Mouse (Mus musculus) hindbrain, embryonic 10.5 days (tissue): ENCODE results near the gene Gm49405. TPM values are rescaled to one million over a fixed set of nuclear protein-coding genes. Genes with fewer than 3 reads are reported as not detected.

Source experiments
- DNase-seq: peaks from one replicate; pipeline ENCODE4 v3.0.0-alpha.2; 2017; ENCODE audit warnings: low spot score
- H3K27ac ChIP-seq: fragments of 300-500 bp; sonication (generic); 2 replicates; pipeline ENCODE4 v1.5.1; 2016; ENCODE audit warnings: mild to moderate bottlenecking, moderate library complexity
- H3K27me3 ChIP-seq: fragments of 300-500 bp; sonication (generic); 2 replicates; pipeline ENCODE4 v1.6.1; 2016; ENCODE audit warnings: mild to moderate bottlenecking; ENCODE audit not compliant: poor library complexity, insufficient read depth, severe bottlenecking
- H3K36me3 ChIP-seq: fragments of 300-500 bp; sonication (generic); 2 replicates; pipeline ENCODE4 v1.6.1; 2016; ENCODE audit warnings: mild to moderate bottlenecking, moderate library complexity
- H3K4me1 ChIP-seq: fragments of 300-500 bp; sonication (generic); replicated peaks from 2 replicates; pipeline ENCODE4 v1.6.1; 2016; ENCODE audit warnings: mild to moderate bottlenecking
- H3K4me3 ChIP-seq: fragments of 300-500 bp; sonication (generic); 2 replicates; pipeline ENCODE4 v1.5.1; 2016; ENCODE audit warnings: mild to moderate bottlenecking, moderate library complexity
- H3K9me3 ChIP-seq: fragments of 300-500 bp; sonication (generic); 2 replicates; pipeline ENCODE4 v1.6.1; 2016; ENCODE audit warnings: mild to moderate bottlenecking, moderate library complexity
- WGBS: fragments of 180-500 bp; shearing (Covaris S2); methylation state at CpG from one replicate; pipeline ENCODE4 v1.1.7; 2016; 5-methylcytosine and 5-hydroxymethylcytosine counted together
- polyA plus RNA-seq: library from polyadenylated mRNA; unstranded; fragments of >200 nt; fragmentation: Nextera tagmentation; extraction: Ambion mirVana; gene quantifications from 2 replicates; pipeline ENCODE4 v1.2.1, GENCODE M21; 2016

Gene Gm49405
- polyA plus RNA-seq, 1 experiment from 2014 or later: 3.1 TPM

DNA sequence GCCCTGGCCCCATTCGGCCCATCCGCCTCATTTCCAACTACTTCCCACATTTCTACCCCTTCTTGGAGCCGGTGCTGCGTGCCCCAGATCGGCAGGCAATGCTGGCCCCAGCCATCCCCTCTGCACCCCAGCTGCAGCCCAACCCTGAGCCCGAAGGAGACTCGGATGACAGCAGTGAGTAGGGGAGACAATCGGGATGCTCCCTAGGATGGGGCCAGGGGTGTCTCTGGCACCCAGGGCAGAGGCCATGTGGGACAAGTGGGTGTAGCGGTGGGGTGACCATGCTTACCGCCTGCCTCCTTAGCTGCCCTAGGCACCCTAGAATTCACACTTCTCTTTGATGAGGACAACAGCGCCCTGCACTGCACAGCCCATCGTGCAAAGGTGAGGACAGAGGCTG lies 3.2 kb downstream of the Gm49405 start:
- Histone ChIP-seq H3K9me3 (no peaks in the 10 kb centered on the region), H3K4me1 (peaks cover 29% of the 10 kb centered on the region), H3K4me3 (no peak overlapping the region), H3K27me3 (peaks cover 6% of the 10 kb centered on the region; the same call in 1 of the 2 replicates), H3K27ac (0 out of 2 replicates have a peak overlapping the region, but pooled peaks have one; percentile 31), H3K36me3 (peaks cover 40% of the 10 kb centered on the region)
- DNase-seq: no peak
- 78% methylated on average over 12 of the region's 12 CpGs for WGBS

DNA sequence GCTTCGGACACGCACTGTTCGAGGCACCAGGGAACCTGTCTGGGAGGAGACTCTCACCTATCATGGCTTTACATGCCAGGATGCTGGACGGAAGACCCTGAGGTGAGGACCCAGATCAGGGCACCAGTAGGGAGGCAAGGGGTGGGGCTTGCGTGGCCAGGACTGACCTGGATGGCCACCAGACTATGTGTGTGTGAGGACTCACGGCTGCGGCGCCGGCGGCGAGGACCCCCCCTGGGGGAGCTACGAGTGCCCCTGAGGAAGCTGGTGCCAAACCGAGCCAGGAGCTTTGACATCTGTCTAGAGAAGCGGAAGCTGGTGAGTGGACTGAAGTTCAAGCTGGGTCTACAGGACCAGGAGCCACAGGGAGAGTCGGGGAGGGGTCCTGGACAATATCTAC lies 3.9 kb downstream of the Gm49405 start:
- Histone ChIP-seq H3K4me1 (peaks cover 25% of the 10 kb centered on the region), H3K27me3 (0 out of 2 replicates have a peak, but pooled peaks cover 1% of the 10 kb centered on the region), H3K4me3 (no peak overlapping the region), H3K36me3 (peaks cover 47% of the 10 kb centered on the region), H3K9me3 (no peaks in the 10 kb centered on the region), H3K27ac (no peak overlapping the region)
- WGBS: 86% methylated on average over 15 of the region's 15 CpGs
- no peak for DNase-seq

GRCm38 (mm10) chr19:4005091-4005490 lies 4.7 kb downstream of the Gm49405 start:
- H3K36me3 ChIP-seq: peaks cover 55% of the 10 kb centered on the region
- 93% methylated on average over 9 of the region's 9 CpGs for WGBS

DNA sequence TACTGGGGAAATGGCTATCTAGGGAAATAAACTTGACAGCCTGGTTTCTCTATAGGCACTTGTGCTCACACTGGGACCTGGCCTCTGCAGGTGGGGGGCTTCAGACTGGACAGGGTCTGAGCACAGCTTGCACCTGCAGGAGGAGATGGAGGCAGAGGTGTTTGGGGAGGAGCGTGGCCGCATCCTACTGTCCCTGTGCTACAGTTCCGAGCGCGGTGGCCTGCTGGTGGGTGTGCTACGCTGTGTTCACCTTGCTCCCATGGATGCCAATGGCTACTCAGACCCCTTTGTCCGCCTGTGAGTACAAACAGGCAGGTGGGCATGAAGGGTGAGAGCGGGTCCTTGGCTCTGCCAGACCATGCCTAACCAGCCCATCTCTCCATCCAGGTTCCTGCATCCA lies 5.5 kb downstream of the Gm49405 start:
- peaks cover 63% of the 10 kb centered on the region for H3K36me3 ChIP-seq
- no peaks in the 10 kb centered on the region for H3K9me3 ChIP-seq
- WGBS: 94% methylated on average over 8 of the region's 8 CpGs
- H3K4me3 ChIP-seq: no peak overlapping the region
- DNase-seq: no peak
- peaks cover 12% of the 10 kb centered on the region for H3K4me1 ChIP-seq
- no peak overlapping the region for H3K27ac ChIP-seq
- no peaks in the 10 kb centered on the region for H3K27me3 ChIP-seq

More at GRCm38 (mm10) chr19:4005091-4005490, 4.7 kb downstream of the Gm49405 start:
- Histone ChIP-seq H3K4me1 (peaks cover 18% of the 10 kb centered on the region), H3K27me3 (no peaks in the 10 kb centered on the region), H3K9me3 (no peaks in the 10 kb centered on the region), H3K27ac (no peak overlapping the region), H3K4me3 (no peak overlapping the region)
- DNase-seq: no peak

DNA sequence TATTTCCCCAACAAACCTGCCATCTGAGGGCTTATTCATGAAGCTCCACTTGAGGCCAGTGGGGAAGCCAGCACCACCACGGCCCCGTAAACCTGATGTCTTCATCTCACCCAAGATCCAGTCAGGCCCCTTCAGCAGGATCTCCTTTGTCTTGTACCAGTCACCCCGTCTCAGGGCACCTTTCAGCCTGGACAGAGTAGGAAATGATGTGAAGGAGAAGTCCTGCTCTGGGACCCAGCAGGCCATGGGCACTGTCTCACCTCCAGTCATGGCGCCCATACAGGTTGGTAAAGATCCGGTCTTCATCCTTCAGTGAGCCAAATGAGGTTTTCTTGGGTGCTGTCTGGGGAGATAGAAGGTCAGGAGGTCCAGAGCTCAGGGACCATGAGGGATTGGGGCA lies 10.7 kb downstream of the Gm49405 start:
- no peak for DNase-seq
- peaks cover 51% of the 10 kb centered on the region for H3K36me3 ChIP-seq
- H3K27me3 ChIP-seq: no peaks in the 10 kb centered on the region
- H3K4me1 ChIP-seq: peaks cover 25% of the 10 kb centered on the region
- 91% methylated on average over 5 of the region's 5 CpGs for WGBS
- no peaks in the 10 kb centered on the region for H3K9me3 ChIP-seq
- peak overlapping the region; percentile 94; the same call in 1 of the 2 replicates for H3K4me3 ChIP-seq
- no peak overlapping the region for H3K27ac ChIP-seq

- peak within 1 kb of the TSS; percentile 94 for H3K4me3 ChIP-seq
- DNase-seq: peak; percentile 98
- peak within 1 kb of the TSS; percentile 87 for H3K27ac ChIP-seq
- under 1% methylated on average over 45 of the region's 45 CpGs for WGBS
- H3K4me1 ChIP-seq: peaks cover 25% of the 10 kb centered on the region
- H3K36me3 ChIP-seq: peaks cover 37% of the 10 kb centered on the region
- H3K27me3 ChIP-seq: no peaks in the 10 kb centered on the region
- H3K9me3 ChIP-seq: no peaks in the 10 kb centered on the region
These were observed 12.1 kb downstream of the Gm49405 start, which contains the start of gene Ndufv1 for GRCm38 (mm10) chr19:4012432-4013022. Gene Ndufv1, minus strand, starts transcription at chr19:4012806.

DNA sequence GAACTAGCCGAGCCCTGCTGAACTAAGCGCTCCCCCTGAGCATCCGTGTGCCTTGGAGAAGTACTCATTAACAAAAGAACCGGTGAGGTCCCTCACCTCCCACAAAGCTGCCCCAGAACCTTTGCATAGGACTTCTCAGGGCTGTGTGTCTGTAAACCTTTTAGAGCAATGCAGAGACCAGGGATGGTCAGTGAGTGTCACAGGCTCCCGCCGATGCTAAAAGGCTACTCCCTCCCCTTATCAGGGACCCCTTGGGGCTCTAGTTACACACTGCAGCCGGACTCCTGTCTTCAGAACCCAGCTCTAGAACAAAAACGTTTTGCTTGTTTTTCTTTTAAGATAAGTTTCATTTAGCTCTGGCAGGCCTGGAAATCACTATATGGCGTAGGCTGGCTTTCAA lies 12.6 kb downstream of the Gm49405 start:
- Histone ChIP-seq H3K9me3 (no peaks in the 10 kb centered on the region), H3K4me1 (peaks cover 25% of the 10 kb centered on the region), H3K27ac (peak overlapping the region; percentile 83), H3K36me3 (peaks cover 32% of the 10 kb centered on the region), H3K4me3 (peak overlapping the region; percentile 94), H3K27me3 (no peaks in the 10 kb centered on the region)
- DNase-seq: no peak
- WGBS: 21% methylated on average over 9 of the region's 9 CpGs

- H3K27ac ChIP-seq: peak overlapping the region; percentile 19; the same call in 1 of the 2 replicates
- no peak for DNase-seq
- no peaks in the 10 kb centered on the region for H3K27me3 ChIP-seq
These were observed 14.4 kb downstream of the Gm49405 start for GRCm38 (mm10) chr19:4014802-4015201.

DNA sequence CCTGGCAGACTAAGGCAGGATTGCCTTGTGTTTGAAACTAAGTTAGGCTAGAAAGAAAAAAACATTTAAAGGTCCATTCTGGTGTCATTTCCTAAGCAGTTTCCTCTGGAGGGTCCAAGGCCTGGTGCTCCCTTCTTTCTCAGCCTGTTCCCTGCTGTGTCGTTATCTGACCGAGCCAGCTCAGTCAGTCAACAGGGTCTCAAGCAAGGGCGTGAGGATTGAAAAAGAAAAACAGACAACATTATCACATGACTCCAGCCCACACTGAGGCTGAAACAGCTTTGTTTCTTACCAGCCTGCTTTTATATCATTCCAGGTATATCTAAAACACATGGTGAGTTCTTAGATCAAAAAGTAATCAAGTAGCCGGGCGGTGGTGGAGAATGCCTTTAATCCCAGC lies 15.2 kb downstream of the Gm49405 start:
- H3K4me3 ChIP-seq: no peak overlapping the region
- H3K4me1 ChIP-seq: peaks cover 36% of the 10 kb centered on the region
- H3K36me3 ChIP-seq: peaks cover 6% of the 10 kb centered on the region
- no peak for DNase-seq
- H3K9me3 ChIP-seq: no peaks in the 10 kb centered on the region
- H3K27me3 ChIP-seq: no peaks in the 10 kb centered on the region
- 65% methylated on average over 5 of the region's 5 CpGs for WGBS
- H3K27ac ChIP-seq: no peak overlapping the region

More at GRCm38 (mm10) chr19:4014802-4015201, 14.4 kb downstream of the Gm49405 start:
- no peaks in the 10 kb centered on the region for H3K9me3 ChIP-seq
- no peak overlapping the region for H3K4me3 ChIP-seq
- peaks cover 14% of the 10 kb centered on the region for H3K36me3 ChIP-seq
- H3K4me1 ChIP-seq: peaks cover 36% of the 10 kb centered on the region

- 68% methylated on average over 10 of the region's 10 CpGs for WGBS
- no peak for DNase-seq
- no peaks in the 10 kb centered on the region for H3K36me3 ChIP-seq
- no peak overlapping the region for H3K27ac ChIP-seq
- H3K27me3 ChIP-seq: no peaks in the 10 kb centered on the region
- no peaks in the 10 kb centered on the region for H3K9me3 ChIP-seq
- peaks cover 21% of the 10 kb centered on the region for H3K4me1 ChIP-seq
- H3K4me3 ChIP-seq: no peak overlapping the region
These were observed 17.6 kb downstream of the Gm49405 start for GRCm38 (mm10) chr19:4017921-4018587.

DNA sequence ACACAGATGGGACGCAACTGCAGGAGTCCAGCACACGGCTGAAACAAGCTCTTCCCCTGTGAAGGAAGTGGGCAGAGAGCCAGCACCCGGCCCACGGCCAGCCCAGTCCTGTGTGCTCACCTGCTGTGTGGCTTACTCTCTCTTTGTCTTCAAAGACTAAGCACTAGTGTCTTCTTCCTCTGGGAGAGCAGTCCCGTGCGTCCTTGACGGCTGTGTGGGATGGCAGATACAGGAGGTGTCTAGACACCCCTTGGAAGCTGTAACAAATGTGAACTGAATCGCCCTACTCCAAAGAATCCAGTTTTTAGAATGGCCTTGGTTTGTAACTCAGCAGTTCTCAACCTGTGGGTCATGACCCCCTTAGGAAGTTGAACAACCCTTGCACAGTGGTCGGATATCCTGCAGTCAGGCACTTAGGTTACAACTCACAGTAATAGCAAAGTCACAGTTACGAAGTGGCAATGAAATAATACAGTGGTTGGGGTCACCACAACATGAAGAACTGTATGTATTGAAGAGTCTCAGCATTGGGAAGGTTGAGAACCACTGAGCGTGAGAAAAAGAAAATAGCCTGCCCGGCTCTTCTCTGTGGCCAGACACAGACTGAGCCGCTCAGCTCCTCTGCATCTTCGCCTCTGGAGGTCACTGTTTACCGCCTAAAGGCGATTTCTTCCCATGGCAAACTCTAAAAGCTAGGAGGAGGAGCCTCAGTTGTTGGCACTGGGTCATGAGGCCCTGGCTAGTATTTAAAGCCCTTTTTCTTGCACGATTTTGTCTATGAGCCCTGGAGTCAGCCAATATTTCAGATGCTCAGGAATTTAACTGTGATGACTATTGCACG lies 18.5 kb downstream of the Gm49405 start:
- peak; percentile 71 for DNase-seq
- no peaks in the 10 kb centered on the region for H3K36me3 ChIP-seq
- no peak overlapping the region for H3K4me3 ChIP-seq
- 0 out of 2 replicates have a peak, but pooled peaks cover 16% of the 10 kb centered on the region for H3K4me1 ChIP-seq
- no peaks in the 10 kb centered on the region for H3K9me3 ChIP-seq
- H3K27ac ChIP-seq: no peak overlapping the region
- WGBS: 34% methylated on average over 18 of the region's 18 CpGs
- no peaks in the 10 kb centered on the region for H3K27me3 ChIP-seq

DNA sequence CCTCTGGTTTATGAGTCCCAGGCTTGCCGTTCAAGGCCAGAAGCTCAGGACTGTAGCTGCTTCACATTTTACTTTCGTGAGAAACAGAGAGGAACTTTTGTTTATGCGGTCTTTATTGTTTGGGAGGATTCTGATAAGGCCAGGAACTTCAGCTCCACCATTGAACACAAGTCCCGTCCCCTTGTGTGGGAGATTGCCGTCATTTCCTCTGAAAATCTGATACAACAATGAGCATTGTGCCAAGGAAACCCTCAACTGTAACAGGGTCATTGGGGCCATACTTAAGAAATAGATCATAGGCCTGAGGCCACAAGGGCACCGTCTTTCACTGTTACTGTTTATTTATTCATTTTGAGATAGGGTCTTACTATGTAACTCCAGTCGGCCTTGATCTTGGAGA lies 22.8 kb downstream of the Gm49405 start:
- Histone ChIP-seq H3K4me1 (peaks cover 19% of the 10 kb centered on the region), H3K4me3 (no peak overlapping the region), H3K36me3 (no peaks in the 10 kb centered on the region), H3K27me3 (no peaks in the 10 kb centered on the region), H3K9me3 (peaks cover 14% of the 10 kb centered on the region), H3K27ac (no peak overlapping the region)
- DNase-seq: no peak
- 79% methylated on average over 7 of the region's 7 CpGs for WGBS

DNA sequence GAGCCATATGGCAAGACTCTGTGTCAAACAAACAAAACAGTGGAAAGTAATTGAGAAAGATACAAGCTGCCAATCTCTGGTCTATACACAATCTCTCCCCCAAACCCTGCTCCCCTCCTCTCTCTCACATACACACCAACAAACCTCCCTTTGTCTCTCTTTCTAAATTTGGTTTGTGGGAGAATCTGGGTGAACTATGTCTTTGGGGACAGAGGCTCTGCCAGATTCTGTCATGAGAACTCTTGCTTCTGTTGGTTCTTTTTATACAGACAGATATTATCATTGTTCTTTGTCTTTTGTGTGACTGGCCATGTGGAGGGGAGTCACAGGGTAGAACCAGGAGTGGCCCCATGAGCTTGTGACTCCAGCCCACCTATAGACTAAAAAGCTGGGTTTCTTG lies 27.1 kb downstream of the Gm49405 start:
- no peak for DNase-seq
- H3K4me1 ChIP-seq: peaks cover 7% of the 10 kb centered on the region
- H3K9me3 ChIP-seq: peaks cover 14% of the 10 kb centered on the region
- H3K36me3 ChIP-seq: no peaks in the 10 kb centered on the region
- H3K4me3 ChIP-seq: no peak overlapping the region
- no peaks in the 10 kb centered on the region for H3K27me3 ChIP-seq
- no peak overlapping the region for H3K27ac ChIP-seq
